Mouse (Mus musculus) fat pad, adult 2 months (tissue): Measurements from ENCODE around the gene Kcnj9.

Source experiments
- DNase-seq: peaks from one replicate; pipeline ENCODE4 v3.0.0-alpha.2; 2011; ENCODE audit warnings: low read depth, low spot score; ENCODE audit errors: extremely low read depth

Kcnj9 gene

GRCm38 (mm10) chr1:172335804-172336203 lies 6.7 kb upstream of the Kcnj9 start:
- no peak for DNase-seq

- DNase-seq = no peak
Measured at GRCm38 (mm10) chr1:172333512-172333911, 4.4 kb upstream of the Kcnj9 start.

GRCm38 (mm10) chr1:172332925-172333324 lies 3.8 kb upstream of the Kcnj9 start:
- DNase-seq = no peak

- DNase-seq = no peak
Measured at GRCm38 (mm10) chr1:172331422-172331947, 2.4 kb upstream of the Kcnj9 start.

- no peak for DNase-seq
Measured at GRCm38 (mm10) chr1:172329616-172330015, 498 bp upstream of the Kcnj9 start.

- no peak for DNase-seq
Measured at GRCm38 (mm10) chr1:172328461-172328860, 657 bp downstream of the Kcnj9 start.

GRCm38 (mm10) chr1:172328041-172328440 lies 1.1 kb downstream of the Kcnj9 start:
- no peak for DNase-seq

- DNase-seq = no peak
Measured at GRCm38 (mm10) chr1:172327206-172328001, 1.7 kb downstream of the Kcnj9 start.

- DNase-seq = no peak
Measured at GRCm38 (mm10) chr1:172326684-172327083, 2.4 kb downstream of the Kcnj9 start.

- DNase-seq = no peak
Measured at GRCm38 (mm10) chr1:172325680-172326535, 3.2 kb downstream of the Kcnj9 start.

GRCm38 (mm10) chr1:172324725-172325124 lies 4.4 kb downstream of the Kcnj9 start:
- DNase-seq = no peak

- DNase-seq = no peak
Measured at GRCm38 (mm10) chr1:172323801-172324359, 5.2 kb downstream of the Kcnj9 start.

GRCm38 (mm10) chr1:172323298-172323697 lies 5.8 kb downstream of the Kcnj9 start:
- DNase-seq = no peak

GRCm38 (mm10) chr1:172322725-172323124 lies 6.4 kb downstream of the Kcnj9 start:
- no peak for DNase-seq

GRCm38 (mm10) chr1:172319921-172320411 lies 9.2 kb downstream of the Kcnj9 start:
- no peak for DNase-seq

- DNase-seq = no peak
Measured at GRCm38 (mm10) chr1:172319346-172319745, 9.8 kb downstream of the Kcnj9 start.

GRCm38 (mm10) chr1:172318424-172319035 lies 10.6 kb downstream of the Kcnj9 start:
- no peak for DNase-seq

- no peak for DNase-seq
Measured at GRCm38 (mm10) chr1:172317946-172318345, 11.2 kb downstream of the Kcnj9 start.

- DNase-seq = no peak
Measured at GRCm38 (mm10) chr1:172317431-172317830, 11.7 kb downstream of the Kcnj9 start.

GRCm38 (mm10) chr1:172314911-172315310 lies 14.2 kb downstream of the Kcnj9 start:
- no peak for DNase-seq
